Mouse (Mus musculus) CD4-positive, CD25-positive, alpha-beta regulatory T cell, adult 2 months (primary cell): Measurements from ENCODE around the gene Prdm16.
A peak's percentile ranks its signal among the peaks of the same experiment; 100 is the strongest.

ENCODE experiments used
- DNase-seq: peaks from one replicate; pipeline ENCODE4 v3.0.0-alpha.2; 2012; ENCODE audit warnings: low read depth, low spot score

The Prdm16 gene

DNA sequence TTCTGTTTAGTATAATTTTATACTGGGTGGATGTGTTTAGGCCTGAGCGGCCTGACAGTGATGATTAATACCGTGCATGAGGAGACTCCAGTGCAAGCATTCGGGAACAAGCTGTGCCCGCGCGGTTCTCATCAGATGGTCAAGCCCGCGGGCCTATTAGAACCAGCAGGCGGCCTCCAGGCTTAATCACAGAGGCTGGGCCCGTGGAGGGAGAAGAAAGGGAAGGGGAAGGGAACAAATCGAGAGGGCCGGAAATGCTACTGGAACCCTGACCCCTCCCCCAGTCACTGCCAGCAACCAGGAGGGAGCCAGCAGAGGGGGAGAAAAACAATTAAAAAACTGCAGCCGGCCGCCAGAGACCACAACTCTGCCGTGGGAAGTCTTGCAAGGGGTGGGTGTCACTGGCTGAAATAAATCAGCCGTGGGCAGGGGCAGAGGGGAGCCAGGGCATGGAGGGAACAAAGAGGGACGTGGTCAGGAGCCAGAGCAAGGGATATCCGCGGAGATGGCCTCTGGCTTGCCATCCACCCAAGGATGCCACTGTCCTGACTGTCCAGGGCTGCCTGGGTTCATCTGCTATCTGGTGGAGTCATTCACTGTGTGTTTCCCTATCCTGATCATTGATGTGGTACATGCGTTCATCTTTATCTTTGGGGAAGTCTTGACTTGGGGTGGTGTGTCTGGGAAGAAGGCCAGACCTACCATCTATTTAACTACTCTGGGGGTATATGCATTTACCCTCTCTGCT, 246.2 kb downstream of the Prdm16 start:
- DNase-seq = no peak

DNA sequence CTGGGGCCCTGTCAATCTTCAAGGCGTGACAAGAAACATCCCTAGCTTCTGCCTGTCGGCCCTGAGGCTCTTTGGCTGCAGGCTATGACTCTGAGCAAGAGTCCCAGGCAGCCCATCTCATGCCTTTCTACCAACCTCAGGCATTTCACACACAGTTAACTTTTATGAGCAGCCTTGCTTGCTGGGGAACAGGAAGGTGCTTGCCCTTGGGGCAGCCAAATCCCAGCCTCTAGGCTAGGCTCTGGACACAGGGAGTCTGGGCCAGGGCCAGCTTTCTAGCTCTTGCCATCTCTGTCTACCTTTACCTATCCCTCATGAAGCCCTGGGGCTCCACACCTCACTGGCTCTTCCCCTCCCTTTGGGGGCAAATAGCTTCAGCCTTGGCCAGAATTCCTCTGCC, 247.0 kb downstream of the Prdm16 start:
- DNase-seq = no peak

DNA sequence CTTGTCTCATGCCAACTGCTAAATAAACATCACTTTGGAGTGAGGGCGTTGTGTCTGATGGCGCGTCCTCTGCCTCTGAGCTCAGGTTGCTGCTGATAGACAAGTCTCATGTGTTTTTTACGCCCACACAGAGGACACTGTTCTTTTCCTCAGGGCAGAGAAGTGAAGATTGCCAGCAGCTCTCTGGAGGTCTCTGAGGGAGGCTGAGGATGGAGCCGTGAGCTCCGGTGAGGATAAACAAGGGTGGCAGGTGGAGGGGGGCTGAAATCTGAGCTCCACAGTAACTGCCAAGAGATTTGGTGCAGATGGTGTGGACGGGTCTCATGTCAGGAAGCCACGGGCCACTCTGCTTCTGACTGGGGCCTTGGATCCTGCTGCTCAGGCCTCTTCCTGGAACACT, 249.9 kb downstream of the Prdm16 start:
- no peak for DNase-seq

DNA sequence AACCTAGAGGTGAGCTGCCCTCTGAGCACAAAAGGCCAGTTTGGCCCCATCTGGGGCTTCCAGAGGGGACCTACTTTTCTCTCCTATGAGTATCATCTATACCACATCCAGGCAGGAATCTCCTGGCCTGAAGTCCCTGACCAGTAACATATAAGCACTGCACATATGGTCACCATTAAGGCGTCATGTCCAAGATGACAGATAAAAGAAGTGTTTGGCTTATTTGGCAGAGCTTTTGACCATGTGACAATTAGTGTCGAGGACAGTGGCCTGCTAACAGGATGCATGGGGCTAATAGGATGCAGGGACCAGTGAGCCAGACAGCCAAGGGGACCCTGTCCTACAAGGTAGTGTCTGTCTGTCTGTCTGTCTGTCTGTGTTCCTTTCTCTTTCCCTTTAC, 250.8 kb downstream of the Prdm16 start:
- DNase-seq = no peak

DNA sequence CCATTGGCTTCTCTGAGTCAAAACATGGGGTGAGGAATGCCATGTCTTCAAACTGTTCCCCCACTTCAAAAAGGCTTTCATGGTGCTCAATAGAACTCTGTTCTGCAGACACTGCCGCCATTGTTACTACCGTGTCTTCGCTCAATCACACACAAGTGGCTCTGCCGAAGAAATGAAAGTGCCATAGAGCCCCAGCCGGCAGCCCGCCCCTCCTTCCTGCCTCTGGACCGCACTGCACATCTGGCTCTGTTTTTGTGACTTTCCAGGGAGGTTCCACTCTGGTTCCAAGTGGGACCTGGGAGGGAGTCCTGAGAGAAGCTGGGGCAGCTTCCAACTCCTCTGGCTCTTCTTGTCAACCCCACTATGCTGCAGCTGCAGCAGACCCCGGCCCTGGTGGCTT, 251.5 kb downstream of the Prdm16 start:
- no peak for DNase-seq

DNA sequence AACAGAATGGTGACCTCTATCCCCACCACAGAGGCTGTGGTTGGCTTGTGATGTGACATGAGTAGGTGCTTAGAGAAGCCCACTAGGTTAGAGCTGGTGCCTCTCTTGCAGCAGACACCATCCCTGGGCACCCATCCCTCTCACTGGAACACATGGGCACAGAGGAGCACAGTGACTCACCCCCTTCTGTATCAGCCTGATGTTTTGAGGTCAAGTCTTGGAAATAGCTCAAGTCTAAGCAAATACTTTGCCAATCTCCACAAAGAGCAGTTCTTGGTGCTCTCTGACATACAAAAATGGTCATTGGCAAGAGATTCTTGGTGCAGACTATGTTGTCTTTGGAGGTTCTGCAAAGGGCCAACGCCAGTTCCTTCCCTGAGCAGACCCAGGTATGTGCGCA, 257.8 kb downstream of the Prdm16 start:
- DNase-seq = no peak

DNA sequence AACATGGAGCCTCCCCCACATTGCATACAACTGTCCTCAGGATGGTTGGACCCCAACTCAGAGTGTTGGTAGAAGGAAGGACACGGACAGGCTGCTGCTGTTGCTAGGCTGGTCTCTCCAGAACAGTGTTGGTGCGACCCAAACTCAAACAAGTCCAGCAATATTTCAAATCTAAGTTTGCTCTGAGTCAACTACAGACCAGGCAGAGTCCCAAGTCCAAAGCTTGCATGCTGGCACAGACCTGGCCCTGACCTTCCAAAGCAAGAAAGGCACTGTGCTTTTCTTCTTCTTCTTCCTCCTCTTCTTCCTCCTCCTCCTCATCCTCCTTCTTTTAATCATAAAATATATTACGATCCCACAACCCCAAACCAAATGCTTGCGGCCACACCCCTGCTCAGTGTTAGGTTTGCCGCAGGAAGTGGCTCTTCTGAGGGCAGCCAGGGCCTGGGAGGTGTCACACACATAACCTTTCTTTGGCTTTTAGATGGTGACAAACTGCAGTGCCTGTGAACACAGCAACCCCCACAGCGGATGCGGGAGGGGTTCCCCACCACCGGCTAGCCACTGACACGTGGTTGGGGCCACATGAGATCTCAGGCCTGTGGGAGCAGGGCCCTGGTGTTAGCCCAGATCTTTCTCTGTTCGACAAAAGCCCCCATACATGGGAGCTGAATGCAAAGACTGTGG, 260.6 kb downstream of the Prdm16 start:
- DNase-seq = peak; percentile 52

DNA sequence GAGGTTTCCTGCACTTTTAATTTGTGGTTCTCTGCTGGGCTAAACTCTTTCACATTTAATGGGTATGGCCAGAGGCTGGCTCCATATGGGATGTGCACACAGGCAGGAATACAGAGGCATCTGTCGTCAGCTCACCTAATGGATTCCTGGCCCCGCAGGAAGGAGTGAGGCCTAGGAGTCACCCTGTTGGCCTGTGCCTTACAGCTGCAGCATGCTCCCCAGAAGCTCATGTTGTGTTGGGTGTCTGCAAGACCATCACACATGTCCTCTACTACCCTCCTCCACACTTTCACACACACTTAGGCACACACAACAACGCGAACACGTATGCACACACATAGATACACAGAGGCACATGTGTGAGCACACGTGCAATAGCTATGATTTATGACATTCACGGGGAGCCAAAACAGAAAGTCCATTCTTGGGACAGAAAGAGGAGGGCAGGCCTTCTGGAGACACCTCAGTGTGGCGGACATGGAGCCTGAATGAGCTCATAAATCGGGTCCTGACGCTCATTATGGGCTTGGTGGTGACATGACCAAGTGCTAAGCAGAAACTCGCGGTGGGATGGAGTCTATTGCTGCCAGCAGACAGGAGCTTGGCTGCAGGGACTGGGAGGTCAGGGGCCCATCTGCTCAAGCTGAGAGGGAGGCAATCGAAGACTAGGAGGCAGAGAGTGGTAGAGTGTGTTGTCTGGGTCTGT, 265.0 kb downstream of the Prdm16 start:
- DNase-seq = no peak

DNA sequence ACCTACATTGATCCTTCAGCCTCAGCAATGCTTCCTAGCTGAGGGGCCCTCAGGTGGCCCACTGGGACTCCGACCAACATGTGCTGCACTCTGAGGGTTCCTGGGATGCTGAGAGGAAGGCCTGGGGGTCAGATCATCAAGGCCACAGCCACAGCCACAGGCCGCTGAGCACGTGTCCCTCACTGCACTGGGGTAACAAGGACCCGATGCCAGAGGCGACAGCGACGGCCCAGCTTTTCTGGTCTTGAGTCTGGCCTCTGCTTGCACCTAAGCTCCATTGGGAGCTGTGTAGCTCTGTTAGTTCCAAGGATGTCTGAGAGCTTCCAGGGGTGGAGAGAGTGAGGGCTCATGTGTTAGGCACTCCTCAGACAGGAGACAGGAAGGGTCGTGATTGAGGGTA, 265.8 kb downstream of the Prdm16 start:
- DNase-seq = no peak

DNA sequence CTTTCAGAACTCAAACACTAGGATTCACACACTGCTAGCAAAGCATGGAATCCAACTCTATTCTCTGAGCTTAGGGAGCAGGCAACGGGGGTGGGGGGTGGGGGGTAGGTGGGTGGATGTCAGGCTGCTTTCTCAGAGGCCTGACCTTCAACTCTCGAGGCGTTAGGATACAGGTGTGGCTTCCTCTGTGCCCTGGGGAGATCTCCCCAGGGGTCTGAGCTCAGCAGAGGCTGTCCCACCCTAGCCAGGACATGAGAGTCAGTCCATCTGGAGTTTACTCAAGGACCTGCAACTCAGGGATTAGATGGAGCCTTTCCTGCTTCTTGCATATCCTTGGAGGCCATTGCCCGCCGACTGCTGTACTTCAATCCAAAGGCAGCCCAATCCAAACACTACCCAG, 267.6 kb downstream of the Prdm16 start:
- DNase-seq = no peak

DNA sequence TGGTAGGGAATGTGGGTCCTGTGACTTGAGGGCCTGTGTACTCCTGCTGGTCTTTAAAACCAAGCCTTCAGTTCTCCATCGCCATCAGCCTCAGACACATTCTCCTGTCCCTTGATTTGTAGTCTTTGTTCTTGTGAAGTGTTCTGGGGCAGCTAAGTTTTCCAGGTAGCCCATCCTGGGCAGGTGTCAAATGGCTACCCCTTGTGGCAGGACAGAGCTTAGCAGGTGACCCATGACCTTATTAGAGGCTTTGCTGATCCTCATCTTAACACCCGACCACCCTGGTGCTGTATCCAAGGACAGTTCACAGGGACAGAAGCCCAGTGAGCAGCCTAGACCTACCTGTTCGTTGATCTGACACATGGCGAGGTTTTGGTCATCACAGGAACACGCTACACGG, 269.8 kb downstream of the Prdm16 start:
- DNase-seq = no peak

DNA sequence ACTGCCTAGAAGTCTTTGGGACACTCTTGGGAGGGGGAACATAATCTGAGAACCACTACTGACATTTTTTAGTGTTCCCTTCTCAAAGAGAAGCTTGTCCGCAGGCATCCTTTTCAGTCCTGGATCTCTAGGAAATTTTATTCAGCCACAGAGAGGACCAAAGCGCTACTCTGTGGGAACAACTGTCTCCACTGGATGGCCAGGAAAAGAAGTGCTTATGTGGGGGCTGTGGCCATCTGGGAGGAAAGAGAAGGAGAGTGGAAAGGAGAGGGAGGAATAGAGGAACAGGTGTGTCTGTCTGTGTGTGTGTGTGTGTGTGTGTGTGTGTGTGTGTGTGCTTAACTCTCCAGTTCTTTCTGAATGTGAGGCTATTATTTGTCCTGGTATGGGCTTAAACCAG, 271.9 kb downstream of the Prdm16 start:
- no peak for DNase-seq

DNA sequence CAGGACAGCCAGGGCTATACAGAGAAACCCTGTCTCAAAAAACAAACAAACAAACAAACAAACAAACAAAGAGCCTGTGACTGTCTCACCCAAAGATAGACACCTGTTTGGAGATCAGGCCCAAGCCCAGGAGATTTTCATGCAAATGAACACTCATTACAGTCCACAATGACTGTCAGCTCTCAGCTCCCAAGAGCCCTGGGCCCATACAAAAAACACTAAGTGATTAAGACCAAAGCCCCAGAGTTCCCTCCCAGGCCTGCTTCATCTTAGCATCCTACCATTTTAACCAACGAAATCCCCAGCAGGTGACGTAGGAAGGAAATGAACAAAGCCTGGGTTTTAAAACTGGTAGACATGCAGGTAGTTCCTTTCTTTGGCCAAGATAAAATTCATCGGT, 275.8 kb downstream of the Prdm16 start:
- no peak for DNase-seq

DNA sequence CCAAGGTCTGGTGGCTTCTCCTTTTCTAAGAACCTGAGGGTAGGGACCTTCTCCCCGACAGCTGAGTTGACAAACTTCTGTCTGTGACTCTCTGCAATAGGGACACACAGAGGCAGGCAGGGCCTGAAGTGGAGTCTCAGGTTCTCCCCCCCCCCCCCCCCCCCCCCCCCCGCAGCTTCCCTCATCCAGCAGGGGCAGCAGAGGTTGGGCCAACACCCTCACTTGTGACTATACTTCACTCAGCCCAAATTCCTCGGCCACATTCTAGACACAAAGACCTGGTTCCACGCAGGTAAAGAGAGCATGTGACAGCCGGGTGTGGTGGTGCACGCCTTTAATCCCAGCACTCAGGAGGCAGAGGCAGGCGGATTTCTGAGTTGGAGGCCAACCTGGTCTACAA, 276.2 kb downstream of the Prdm16 start:
- no peak for DNase-seq

DNA sequence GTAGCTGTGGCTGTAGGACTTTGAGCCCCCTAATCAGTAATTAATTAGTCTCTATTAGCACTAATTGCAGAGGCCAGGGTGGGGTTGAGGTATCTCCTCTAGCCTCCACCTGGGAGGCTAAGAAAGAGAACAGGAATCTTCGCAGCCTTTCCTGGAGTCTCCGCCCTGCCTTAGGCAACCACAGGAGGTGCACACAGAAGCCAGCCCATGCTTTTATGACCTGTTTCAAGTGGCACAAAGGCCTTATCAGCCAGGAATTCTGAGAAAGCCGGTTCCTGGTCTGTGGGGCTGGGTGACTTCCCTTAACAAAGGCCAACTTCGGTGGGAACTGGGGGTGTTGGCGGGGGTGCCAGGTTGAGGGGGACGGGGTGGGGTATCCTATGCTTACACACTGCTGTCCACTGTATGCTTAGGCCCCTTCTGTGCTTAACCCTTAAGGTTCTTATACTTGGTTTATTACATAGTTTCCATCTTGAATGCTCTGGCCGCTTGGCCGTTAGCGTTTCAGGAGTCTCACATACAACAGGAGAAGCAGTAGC, 276.8 kb downstream of the Prdm16 start:
- no peak for DNase-seq

DNA sequence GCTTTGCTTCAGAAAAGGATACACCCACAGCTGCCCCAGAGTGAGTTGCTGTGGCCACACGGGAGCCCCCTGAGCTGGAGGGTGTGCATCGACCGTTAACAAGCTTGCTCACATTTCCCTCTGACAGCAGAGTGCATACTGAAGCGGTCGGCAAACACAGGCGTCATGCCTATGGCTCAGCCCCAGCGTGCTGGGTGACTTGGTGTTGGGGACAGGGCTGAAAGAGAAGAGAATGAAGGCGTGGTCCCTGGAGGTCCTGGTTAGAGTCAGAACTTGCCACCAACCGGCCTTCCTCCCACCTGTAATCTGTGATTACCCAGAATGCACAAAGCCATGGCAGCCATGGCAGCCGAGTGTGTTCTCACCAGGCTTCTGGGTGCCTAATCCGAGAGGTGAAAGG, 277.9 kb downstream of the Prdm16 start:
- DNase-seq = no peak

DNA sequence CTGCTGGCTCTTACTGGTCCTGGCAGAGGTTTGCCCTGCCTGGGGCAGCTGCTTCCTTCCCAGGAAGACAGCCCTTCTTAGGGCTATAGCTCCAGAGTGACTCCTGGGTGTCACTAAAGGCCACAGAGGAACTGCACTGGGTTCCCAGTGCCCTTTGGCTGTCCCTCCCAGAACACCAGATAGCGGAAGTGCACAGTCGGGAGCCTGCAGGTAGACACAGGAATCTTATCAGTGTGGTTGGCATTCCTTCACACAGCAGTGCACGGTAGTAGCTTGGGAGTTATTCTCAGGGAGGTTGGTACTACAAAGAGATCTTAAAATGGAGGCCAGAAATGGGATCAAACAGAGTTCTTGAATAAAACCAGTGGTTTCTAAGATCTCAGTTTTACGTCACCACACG, 278.3 kb downstream of the Prdm16 start:
- no peak for DNase-seq

DNA sequence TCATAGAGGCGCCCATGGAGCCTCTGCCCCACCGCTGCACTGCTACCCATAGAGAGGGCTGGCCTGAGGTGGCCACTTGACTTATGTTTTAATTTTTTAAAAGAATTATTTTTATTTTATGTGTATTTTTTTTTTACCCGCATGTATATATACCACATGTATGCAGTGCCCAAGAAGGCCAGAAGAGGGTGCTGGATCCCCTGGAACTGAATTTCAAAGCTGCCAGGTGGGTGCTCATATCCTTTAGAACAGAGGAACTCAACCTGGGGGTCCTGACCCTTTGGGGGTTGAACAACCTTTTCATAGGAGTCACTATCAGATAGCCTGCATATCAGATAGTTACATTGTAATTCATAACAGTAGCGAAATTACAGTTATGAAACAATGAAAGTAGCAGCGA, 281.3 kb downstream of the Prdm16 start:
- no peak for DNase-seq

DNA sequence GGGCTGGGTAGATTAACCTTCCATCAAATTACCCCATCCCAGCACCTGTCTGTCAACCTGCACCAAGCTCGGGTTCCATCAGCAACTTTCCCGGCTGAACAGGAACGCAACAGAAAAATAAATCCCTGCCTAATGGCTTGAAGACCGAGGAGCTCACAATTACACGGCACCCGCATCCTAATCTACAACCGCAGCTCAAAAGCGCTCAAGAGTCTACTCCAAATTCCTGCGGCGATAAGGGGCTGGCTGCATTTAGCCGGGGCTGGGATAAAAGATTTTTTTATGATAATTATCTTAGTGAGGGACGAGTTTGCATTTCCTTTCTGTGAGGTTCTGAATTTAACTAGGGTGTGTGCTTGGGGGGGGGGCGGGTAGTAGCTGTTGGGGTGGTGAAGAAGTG, 284.4 kb downstream of the Prdm16 start:
- no peak for DNase-seq

DNA sequence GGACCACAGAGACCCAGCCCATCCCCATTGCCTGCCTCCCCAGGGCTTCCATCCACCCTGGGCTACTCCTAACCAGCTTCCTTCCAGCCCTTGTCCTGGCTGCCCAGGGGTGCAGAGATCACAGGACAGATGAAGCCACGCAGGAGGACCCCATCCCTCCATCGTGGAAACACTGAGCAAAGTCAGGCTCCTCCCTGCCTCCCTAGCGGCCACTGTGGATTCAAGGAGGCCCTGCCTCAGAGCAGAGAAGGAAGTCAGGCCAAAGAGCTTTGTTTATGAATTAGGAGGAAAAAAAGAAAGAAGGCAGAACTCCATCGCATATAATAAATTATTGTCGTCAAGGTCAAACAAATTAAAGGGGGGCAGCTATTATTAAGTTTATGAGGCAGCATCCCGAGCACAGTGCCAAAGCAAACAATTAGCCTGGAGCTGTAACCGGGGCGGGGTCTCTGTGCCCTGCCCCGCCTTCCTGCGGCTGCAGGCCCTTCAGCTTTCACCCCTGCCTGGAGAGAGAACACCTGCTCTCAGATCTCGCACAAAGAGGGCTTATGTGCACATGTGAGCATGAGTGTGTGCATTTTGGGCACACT, 288.4 kb downstream of the Prdm16 start:
- DNase-seq = no peak

DNA sequence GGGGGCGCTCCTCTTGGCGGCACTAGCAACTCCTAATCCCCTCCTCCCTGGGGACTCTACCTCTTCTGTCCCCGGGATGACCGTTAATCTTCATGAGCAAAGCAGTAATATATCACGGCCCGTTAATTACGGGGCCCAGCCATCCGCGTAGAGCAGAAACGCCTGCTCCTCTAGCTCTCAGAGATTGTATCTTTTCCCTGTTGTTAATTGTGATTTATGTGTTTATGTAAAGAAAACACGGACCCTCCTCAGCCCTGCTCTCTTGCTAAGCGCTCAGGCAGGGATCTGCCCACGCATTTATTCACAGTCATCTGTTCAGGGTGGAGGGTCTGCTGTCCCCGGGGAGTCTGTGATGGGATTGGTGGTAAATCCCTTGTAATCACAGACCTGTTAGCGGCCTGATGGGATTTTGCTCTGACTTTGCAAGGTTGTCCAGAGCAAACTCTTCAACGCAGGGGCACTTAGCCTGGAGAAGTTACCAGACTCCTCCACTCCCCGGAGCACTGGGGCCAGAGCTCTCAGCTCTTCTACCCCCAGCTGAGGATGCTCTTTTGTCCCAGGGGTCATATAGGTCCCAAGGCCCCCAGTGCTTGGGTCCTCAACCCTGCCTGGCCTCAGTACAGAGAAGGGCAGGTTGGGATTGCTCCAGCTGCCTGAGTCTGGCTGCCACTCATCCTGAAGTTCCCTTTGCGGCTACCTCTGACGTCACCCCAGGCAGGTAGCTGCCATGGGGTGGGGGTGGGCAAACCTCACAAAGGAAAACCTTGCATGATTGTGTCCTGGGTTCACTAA, 289.7 kb downstream of the Prdm16 start:
- no peak for DNase-seq
